ENCODE assay signal across 20 mouse cellular contexts in genomic region chr7:132026671-132027070, GRCm38 (mm10).
DNase-seq lines count a peak whose midpoint lies in the region; ATAC-seq lines count a peak whose summit lies in the region.
"Had no signal": no experiment of that assay in that cellular context is flagged by ENCODE, and none has a peak within 500 bp of the region (broad histone marks: within the 10 kb centered on the region; RNA-seq: fewer than 3 reads in every experiment).

No protein-coding gene starts in this region.

- peak; percentile 34; the same call in 1 of the 2 replicates for ATAC-seq in frontal cortex, adult (ENCODE audit: low TSS enrichment)
- ATAC-seq: activated CD4-positive, CD25-positive, alpha-beta regulatory T cell, adult 4 months; CD4-positive, CD25-positive, alpha-beta regulatory T cell, adult 4 months; forebrain, embryonic 14.5 days; forebrain, embryonic 16.5 days; Patski had no signal

- peak; percentile 54 to 63 for DNase-seq in adrenal gland, adult (ENCODE audit: inconsistent age in 2 of 2, low spot score in 1 of 2)
- no peak for DNase-seq in adrenal gland, postnatal 10 days
- DNase-seq in adrenal gland, adult 8-10 months = peak; percentile 31
- no peak for DNase-seq in adrenal gland, postnatal 25 days
- no peak for DNase-seq in frontal cortex, postnatal 10 days (ENCODE audit: low spot score in 2 of 2)
- DNase-seq in brain, adult 2 months (ENCODE audit: low read depth, low spot score) = peak; percentile 20
- DNase-seq: B cell, adult 2 months; cerebellum, adult 11 months; cerebellum, adult 18-20 months; cerebellum, adult 8-10 months; cerebellum, adult 9-11 months; cerebellum, postnatal 14 days; cerebellum, postnatal 36 days; embryo, embryonic 11 days had no signal

Comparison
In these comparisons a context has a peak if more than half of its experiments do, and no peak if none do; other contexts are left out.
1. DNase-seq: peak in adrenal gland, adult (2 of 2), adrenal gland, adult 8-10 months (single experiment) and brain, adult 2 months (single experiment); none in adrenal gland, postnatal 10 days (single experiment), adrenal gland, postnatal 25 days (single experiment) and frontal cortex, postnatal 10 days (0 of 2).